Mouse (Mus musculus): ENCODE measurements at regions not wholly inside any gene's neighbourhood (a gene's known extent, or its start where the extent isn't known, plus 50 kb on each side); places are given as distances from the start of the nearest gene placed in this dataset.

DNA sequence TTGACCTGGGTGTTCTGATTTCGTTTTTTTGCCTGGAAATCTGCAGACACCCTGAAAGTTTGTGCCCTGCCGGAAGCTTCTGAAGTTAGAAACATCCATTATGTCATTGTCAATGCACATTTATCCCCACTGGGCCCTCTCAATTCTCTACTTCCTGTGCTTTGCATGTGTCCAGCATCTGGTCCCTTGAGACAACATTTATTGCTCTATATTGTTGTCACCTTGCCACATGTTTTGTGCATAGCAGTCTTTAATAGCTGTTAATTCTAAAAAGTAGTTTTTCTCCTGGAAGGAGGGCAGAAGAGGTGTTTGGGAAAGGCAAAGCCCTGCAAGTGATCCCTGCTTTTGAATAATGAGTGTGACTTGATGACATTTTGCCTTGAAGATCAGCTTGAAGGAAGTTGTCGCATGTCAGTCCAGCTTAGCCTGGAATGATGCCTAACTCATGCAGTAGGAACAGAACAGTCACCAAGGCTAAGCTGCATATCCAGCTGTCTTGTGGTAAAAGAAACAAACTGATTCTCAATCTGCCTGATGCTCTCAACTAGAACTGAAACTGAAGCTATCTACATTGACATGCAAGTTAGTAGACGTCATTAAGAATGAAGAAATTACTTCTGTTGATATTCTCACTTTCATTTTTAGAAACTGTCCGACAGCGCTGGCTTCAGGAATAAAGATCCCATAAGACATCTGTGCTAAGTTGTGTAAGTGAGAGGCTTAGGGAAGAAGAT lies 152.9 kb downstream of the Gm9733 start:
- no peak for DNase-seq (ENCODE audit: low spot score in 2 of 2)
- intact Hi-C loops (cut with DNase I), result no loop called here

DNA sequence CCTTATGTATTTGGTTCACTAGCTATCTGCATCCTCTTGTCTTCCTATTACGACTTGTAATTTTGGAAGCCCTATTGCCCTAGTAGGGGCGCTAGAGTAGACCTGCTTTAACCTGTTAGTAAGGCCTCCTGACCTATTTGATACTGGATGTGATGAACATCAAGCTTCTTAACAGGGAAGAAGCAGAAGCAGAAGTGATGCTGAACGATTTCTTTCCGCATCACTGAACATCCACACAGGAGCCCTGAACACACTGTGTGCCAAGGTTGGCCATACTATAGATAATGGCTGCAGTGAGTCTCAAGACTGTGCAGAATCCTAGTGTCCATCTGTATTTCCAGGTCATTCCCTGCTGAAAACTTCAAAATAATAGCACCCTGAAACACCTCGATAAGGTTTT lies 151.0 kb downstream of the Gm9733 start:
- intact Hi-C loops (cut with DNase I), result no loop called here
- no peak for DNase-seq (ENCODE audit: low spot score in 2 of 2)

DNA sequence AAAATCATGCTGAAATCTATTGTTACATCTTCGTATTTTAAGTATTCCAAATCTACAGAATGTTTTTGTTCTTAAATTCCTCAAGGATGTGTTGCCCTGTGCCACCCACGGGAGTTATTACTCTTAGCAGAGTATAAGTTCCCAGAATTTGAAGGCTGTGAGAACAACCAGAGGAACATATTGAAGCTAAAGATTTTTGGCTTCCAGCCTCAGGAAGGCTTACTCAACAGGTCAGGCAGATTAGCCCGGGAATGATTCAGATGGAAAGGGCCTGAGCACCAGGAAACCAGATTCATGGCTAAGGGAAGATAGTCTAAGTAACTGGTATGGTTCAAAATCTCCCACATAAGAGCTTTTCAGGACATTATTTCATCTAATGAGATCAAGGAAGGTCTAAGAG lies 145.4 kb downstream of the Gm9733 start:
- intact Hi-C loops (cut with DNase I), result no loop called here
- DNase-seq (ENCODE audit: low spot score in 2 of 2), result no peak

DNA sequence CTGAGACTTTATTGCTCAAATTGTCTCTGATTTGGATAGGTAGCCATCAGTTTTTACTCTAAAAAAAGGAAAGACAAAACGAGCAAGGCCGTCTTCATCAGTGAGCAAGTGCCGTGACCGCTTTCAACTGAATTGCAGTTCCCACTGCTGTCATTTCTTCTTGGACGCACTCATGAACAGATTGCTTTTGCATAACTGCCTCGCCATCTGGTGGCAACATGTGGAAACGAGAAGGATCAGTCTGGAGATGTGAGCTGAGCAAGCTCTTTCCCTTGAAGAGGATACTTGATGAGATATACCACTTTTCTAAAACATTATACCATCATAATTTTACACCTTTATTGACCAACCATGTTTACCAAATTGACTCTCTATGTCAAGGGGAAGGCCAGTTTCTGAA lies 137.7 kb downstream of the Gm9733 start:
- intact Hi-C loops (cut with DNase I), result loop anchor here (1.0 to 5.0 kb wide), 3 partner anchors 307 to 516 kb away; partner anchors contain the start of gene Car2
- peak; percentile 75 to 88 for DNase-seq (ENCODE audit: low spot score in 2 of 2)

DNA sequence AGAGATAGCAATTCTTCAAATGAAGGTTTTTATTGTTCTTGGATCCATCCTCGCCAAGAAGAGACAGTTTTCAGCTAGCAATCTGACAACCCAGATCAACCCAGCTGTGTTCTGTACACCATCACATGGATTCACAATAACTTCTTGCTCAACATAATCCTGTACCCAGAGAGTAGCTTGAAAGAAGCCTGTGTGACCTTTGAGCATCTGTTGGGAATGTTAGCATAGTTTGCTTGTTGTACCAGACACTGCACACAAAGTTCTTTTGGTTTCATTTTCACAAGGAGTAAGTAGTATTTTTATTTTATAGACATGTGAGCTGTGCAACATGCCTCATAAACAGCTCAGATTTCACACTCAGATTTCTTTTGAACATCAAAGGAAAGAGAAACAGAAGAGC lies 136.0 kb downstream of the Gm9733 start:
- intact Hi-C loops (cut with DNase I), result no loop called here
- no peak for DNase-seq (ENCODE audit: low spot score in 2 of 2)

DNA sequence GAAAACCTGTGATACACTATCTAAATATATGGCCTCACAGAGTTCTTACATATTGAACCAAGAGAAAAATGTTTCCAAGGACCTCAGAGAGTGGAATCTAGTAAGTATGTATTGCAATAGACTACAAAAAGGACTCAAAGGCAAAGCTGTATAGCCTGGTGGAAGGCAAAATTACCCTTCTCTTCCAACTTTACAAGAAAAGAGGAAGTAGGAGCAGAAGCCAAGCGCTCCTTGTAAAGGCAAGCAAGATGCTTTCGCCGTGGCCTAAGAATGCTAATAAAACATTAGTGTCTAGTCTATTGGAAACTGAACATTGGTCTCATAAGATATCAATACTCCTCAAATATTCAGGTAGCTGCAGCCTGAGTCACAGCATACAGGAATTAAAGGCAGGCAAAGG lies 134.0 kb downstream of the Gm9733 start:
- DNase-seq (ENCODE audit: low spot score in 2 of 2), result no peak
- intact Hi-C loops (cut with DNase I), result no loop called here

DNA sequence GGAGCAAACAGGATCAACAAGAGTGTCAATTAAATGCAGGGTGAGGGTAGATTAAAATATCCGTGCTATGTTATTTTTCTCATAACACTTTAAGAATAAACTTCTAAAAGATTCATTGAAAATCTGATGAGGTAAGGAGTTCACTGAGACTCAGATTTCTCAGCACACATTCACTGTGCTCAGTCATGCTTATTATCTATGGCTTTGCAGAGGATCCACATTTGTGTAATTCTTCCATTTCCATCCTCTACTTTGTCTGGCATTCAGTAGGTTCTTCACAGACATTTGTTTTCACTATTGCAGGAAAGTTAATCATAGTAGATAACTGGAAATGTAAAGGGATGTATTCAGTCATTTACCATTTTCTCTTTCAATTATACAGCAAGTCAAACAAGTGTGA lies 131.8 kb downstream of the Gm9733 start:
- no peak for DNase-seq (ENCODE audit: low spot score in 2 of 2)
- intact Hi-C loops (cut with DNase I), result no loop called here

DNA sequence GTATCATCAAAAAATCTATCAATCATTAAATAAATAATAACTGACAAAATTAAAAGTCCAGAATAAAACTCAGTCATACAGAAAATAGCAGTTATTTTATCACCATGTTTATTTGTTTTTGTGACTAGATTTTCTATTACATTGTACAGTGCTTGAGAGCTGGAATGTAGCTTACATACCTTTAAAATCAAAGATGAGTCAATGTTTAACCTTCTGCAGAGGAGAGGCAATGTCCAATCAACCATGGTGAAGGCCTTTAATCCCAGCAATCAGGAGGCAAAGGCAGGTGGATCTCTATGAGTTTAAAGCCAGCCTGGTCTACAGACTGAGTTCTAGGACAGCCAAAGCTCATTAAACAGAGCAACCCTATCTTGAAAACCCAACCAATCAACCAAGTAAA lies 131.1 kb downstream of the Gm9733 start:
- no peak for DNase-seq (ENCODE audit: low spot score in 2 of 2)
- intact Hi-C loops (cut with DNase I), result no loop called here

DNA sequence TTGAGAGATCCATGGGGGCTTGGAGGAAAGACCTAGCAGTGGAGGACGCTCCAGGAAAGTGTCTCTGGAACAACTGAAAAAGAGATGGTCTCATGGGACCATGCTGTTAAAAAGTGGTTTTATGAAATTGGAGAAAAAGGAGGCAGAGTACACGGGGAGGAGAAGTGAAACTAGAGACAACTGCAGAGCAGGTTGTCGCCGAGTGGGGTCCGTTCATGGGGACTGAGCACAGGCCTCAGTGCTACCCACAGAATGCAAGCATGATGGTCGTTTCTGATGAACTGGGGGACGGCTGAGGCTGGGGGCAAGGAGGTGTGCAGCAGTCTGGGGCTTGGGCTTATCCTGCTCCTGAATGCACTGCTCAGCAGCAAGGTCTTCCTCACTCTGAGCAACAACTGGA lies 129.3 kb downstream of the Gm9733 start:
- no peak for DNase-seq (ENCODE audit: low spot score in 2 of 2)
- intact Hi-C loops (cut with DNase I), result no loop called here

DNA sequence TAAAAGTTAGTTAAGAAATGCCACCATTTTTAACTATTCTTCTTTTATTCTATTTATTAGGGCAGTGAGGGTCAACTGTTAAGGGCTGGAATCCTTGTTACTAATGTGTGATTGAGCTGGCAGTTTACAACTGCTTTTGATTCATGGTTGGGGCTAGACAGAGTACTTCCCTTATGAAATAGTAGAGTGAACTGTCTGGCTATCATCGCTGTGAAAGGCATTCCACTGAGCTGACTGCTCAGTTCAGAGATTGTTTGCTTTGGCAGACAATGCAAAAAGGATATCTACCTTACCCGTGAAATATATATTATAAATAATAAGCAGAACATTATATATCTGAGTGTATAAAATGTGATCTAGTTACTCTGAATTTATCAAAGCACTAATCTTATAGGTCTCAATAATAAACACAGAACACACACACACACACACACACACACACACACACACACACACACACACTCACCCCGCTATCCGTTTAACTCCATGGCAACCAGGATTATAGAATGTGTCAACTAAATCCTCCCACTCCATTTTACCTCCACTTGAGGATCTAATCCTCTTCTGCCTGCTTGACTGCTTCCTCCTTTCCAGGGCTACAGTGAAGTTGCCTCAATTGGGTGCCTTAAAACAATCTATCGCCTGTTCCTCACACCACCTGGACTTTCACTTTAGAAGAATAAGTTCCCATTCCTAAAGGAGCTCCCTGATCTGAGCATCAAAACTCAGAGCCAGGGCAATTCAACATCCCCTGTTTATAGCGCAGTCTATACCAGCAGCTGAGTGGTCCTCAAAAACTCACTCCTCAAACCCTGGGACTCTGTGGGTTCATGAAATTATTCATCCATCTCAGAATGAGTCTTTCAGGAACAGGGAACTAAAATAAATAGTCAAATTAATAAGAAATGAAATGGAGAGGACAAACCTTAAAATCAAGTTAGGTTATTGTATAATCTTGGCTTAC lies 126.6 kb downstream of the Gm9733 start:
- DNase-seq (ENCODE audit: low spot score in 2 of 2), result no peak
- intact Hi-C loops (cut with DNase I), result no loop called here

DNA sequence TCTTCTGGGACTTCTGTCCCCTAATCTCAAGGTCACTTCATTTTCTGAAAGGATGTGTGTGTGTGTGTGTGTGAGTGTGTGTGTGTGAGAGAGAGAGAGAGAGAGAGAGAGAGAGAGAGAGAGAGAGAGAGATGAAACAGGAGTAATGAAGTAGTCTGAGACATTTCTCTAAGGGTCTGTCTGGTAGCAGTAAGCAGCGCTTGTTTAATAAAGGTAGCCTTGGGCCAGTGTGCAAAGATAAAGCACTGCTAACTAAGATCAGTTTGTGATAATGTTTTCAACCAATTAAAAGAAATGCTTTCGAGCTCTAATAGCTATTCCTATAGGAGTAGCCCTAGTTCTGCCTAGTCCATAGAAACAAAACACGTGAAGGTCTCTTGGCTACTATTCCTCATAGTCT lies 119.7 kb downstream of the Gm9733 start:
- intact Hi-C loops (cut with DNase I), result no loop called here
- no peak for DNase-seq (ENCODE audit: low spot score in 2 of 2)

DNA sequence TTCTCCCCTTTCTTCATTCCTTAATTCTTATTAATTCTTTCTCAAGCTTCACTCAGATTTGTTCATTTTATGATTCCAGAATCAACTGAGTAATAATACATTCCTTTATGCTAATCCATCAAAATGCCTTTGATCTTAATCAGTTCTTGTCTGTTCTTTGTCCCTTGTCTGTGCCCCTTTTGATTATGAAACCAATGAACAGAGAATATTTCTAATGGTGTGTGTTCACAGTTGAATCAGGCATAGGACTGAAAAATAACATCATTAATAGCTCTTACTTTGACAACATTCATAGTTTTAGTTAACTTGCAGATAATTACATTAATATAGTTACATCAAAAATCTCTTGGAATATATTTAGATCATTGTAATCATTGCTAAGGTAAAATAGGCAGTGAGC lies 114.5 kb downstream of the Gm9733 start:
- no peak for DNase-seq (ENCODE audit: low spot score in 2 of 2)
- intact Hi-C loops (cut with DNase I), result no loop called here

DNA sequence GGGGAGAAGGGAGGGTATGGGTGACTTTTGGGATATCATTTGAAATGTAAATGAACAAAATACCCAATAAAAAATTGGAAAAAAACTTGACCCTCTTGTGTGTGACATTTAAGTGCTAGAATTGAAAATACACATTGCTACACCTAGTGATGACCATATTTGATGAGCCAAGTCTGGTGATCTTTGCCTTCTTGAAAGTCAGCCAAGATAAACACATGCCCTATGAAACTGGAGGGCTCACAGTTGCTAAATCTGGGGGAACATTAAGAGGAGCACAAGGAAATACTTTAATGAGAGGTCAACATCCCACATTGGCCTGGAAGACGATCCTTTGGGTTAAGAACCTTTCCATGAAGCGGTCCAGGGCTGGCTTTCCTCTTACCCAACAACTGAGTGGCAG lies 112.8 kb downstream of the Gm9733 start:
- no peak for DNase-seq (ENCODE audit: low spot score in 2 of 2)
- intact Hi-C loops (cut with DNase I), result no loop called here

DNA sequence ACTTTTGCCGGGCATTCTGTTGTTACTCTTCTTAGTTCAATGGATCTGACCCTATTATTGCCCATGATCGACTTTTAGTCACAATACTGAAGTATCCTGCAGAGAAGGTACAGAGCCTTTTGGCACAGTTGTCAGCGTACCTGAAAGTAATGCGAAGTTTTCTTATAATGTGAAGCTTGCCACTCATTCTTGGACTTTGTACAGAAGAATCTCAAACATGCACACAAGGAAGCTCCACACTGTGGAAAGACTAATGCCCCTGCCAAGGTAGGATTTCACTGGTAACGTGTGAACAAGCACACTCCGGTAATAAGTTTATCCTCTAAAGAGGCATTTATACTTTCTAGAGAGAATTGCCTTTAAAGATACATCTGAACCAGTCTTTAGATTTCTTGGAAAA lies 108.8 kb downstream of the Gm9733 start:
- DNase-seq (ENCODE audit: low spot score in 2 of 2), result no peak
- intact Hi-C loops (cut with DNase I), result no loop called here

DNA sequence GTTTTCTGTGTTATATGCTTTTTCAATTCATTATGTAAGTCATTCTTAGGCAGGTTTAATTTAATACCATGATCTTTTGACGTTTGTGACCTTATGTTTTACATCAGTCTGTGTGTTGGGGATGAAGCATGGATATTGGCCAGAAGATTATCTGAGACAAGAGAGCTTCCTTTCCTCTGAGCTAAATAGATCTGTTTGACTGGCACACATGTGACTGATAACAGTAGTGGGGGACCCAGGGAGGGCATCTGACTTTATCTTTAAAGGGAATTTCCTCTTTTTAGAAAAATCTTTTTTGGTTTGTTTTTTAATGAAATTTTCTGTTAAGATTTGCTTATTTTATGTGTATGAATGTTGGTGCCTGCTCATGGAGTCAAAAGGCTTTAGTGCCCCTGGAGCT lies 107.7 kb downstream of the Gm9733 start:
- intact Hi-C loops (cut with DNase I), result no loop called here
- DNase-seq (ENCODE audit: low spot score in 2 of 2), result no peak

DNA sequence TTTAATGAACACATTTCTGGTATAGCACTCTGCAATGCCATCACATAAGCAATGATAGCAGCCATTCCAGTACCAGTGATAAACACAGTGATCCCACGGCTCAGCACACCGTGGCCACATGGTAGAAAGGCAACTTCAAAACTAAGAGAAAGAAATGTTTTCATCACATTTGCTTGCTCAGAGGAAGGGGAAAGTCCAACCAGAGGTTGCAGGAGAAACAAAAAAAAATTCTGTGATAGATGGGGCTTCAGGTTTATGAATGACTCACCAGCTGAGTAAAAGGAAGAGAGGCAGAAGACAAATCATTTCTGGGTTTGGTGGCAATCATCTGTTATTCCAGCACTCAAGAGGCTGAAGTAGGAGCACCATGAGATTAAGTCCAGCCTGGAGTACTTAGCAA lies 103.5 kb downstream of the Gm9733 start:
- no peak for DNase-seq (ENCODE audit: low spot score in 2 of 2)
- intact Hi-C loops (cut with DNase I), result no loop called here

DNA sequence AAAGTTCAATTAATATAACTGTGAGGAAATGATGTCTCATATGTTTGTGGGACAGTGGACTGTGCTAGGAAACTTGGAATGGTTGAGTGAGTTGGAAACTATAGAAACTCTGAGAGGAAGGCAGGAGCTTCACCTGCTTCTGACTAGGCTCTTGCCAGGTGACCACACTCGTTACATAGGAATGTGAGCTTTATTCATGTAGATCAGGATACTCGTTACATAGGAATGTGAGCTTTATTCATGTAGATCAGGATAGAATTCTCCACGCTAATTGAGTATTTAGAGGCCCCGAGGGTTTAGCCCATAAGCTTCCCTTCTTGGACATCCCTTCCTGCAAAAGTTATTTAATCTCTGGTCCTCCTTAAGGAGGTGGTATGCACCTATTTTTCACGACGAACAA lies 101.9 kb downstream of the Gm9733 start:
- DNase-seq (ENCODE audit: low spot score in 2 of 2), result no peak
- intact Hi-C loops (cut with DNase I), result no loop called here

DNA sequence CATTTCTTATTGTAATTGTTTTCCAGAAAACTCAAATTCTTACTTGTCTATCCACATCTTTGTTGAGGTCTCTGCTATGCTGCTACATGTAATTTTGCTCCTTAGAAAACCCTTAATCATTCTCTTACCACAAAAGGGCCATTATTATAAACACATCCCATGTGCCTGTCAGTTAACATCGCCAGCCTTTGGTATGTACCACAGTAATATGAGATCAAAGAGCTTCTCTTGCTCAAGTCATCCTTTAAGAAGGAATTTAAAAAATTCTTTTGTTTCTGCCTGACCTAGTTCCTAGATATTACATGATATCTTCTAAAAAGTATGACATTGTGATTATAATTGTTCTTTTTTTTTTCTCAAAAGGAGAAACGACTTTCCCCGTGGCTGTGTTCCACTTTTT lies 100.7 kb downstream of the Gm9733 start:
- DNase-seq (ENCODE audit: low spot score in 2 of 2), result no peak
- intact Hi-C loops (cut with DNase I), result no loop called here

DNA sequence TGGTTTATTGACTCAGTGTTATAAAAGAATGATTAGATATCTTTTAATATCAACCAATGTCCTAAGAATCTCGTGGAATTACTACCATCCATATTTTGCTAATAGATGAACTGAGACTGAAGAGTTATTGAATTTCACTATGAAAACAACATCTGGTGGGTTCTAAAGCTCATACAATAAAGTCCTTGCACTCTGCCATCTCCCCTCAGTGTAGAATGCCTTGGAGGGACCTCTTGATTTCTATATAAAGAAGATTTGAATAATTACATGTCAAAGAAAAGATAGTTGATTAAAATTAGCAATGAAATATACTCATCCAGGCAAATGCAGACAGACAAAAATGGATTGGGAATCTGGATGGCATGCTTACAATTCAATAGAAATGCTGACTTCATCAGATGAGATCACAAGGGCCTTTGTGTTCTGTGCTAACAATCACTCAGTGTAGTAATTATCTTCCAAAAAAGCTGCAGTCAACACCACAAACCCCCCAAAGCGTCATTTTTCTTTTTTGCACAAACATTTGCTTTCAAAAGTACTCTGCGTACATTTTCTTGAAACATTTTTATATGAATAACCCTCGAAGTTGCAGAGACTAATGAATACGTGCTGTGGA lies 94.2 kb downstream of the Gm9733 start:
- no peak for DNase-seq (ENCODE audit: low spot score in 2 of 2)
- intact Hi-C loops (cut with DNase I), result no loop called here

DNA sequence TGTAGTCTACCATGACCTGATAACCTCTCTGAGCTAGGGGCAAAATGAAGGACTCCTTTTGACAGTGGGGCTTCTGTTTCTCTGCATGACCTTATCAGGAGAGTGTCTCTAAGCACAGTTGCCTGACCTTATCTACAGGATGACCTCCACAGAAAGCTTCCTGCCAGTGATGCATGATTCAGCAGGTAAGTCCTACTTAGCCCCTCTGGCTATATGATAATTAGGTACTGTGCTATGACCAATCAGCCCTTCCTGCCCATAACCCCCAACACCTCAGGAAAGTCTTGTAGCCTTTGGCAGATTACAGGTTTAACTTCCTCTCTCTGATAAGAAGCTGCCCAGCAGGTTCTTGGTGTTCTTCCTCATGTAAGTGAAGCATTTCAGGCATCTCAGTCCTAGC lies 89.7 kb downstream of the Gm9733 start:
- no peak for DNase-seq (ENCODE audit: low spot score in 2 of 2)
- intact Hi-C loops (cut with DNase I), result loop anchor here (5.0 kb wide), 3 partner anchors 370 to 630 kb away; partner anchors contain the start of gene 1810022K09Rik

DNA sequence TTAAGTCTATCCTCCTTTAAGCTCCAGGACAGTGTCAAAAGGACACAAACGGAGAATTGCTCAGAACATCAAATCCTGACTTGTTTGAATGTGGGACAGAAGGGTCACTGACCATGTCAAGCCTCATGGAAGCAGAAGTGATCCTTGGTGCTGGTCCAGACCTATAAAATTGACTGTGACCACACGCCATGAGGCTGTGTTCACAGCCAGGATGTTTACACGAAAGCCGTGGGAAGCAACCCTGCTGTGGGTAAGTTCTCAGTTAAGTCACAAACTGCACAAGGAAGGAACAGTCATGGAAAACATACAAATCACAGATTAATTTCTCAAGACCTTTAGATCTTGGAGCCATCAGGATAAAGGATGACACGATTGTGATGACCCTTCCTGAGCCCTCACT lies 88.5 kb downstream of the Gm9733 start:
- intact Hi-C loops (cut with DNase I), result loop anchor here (5.0 kb wide), 3 partner anchors 371 to 631 kb away; partner anchors contain the start of gene 1810022K09Rik
- no peak for DNase-seq (ENCODE audit: low spot score in 2 of 2)

All from left cerebral cortex, postnatal 25 days (tissue).